Mouse (Mus musculus) layer of hippocampus, postnatal 25 days (tissue): ENCODE data around the gene Shisa6. TPM values are rescaled to one million over a fixed set of nuclear protein-coding genes. Genes with fewer than 3 reads are reported as not detected.

Experiments
- DNase-seq, 2 experiments: peaks; one replicate each; pipeline ENCODE4 v3.0.0; 2022; ENCODE audit warnings: mixed read lengths in 2 of 2, low spot score in 1 of 2; ENCODE audit errors: extremely low spot score in 1 of 2
- total RNA-seq, 2 experiments: library from RNA; stranded (reverse); gene quantifications; 2 replicates each; pipeline ENCODE4 v1.2.3; 2021

Gene Shisa6
- 100 to 1,000 TPM; 132 to 180 TPM for total RNA-seq

DNA sequence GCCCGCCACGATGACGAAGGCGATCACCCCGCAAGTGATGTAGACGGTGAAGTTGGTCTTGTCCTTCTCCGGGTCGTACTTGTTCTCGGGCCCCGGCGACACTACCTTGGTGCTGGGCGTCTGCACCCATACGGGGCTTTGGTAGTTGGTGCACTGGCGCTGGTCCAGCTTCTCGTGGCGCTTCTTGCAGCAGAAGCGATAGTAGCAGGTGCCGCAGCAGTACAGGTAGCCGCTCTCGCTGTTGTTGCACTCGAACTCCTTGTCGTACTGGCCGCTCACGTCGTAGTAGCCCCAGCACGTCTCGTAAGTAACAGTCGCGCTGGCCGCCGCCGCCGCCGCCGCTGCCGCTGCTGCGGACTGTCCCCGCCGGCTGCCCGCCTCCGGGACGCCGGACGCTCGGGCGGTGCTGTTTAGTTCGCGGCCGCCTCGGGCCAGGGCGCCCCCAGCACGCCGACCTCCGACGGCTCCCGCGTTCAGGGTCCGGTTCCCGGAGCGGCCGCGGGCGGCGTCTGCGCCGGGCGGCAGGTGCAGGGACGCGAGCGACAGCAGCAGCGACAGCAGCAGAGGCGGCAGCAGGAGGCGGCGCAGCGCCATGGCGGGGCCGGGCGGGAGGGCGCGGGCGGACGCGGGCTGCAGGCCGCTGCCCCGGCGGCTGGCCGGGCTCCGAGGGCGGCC lies at the start of gene Shisa6:
Shisa6 (minus strand) TSS at position 594 of the 675 bp plus-strand sequence.
- DNase-seq, result peak in 1 of 2 experiments; percentile 60

DNA sequence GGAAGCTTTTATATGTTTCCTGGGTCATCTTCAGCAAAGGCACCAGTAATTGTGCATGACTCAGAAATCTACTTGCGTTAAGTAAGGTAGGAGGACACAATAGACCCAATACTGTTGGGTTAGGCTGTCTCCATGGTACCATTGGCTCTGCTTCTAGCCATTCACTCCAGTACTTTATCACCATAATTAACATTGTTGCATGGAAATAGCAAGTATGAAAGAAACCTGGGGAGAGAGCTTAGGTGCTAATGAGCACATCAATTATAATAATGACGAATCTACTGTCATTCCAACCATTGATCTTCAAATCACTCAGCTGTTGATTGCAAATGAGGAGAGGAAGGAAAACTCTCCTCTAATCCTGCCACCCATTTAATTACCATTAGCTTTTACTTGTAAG lies 48.1 kb upstream of the Shisa6 start:
- DNase-seq, result no peak

DNA sequence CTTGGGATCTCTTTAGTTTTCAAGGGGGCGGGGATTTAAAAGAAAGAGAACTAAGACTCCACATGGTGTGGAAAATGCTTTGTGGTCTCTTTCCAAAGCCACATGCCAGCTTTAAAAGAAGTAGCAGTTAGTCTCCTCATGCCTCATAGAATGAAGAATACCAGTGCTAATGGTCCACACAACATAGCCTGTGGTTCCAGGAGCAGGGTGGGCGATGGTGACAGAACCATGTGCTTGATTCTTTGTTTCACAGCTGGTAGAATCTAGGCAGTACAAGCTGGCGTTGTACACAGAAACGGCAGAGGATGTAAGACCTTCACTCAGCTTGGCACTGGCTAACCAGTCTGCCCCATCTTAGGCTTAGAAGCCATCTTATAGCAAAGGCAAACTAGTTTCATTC lies 43.3 kb upstream of the Shisa6 start:
- no peak for DNase-seq

DNA sequence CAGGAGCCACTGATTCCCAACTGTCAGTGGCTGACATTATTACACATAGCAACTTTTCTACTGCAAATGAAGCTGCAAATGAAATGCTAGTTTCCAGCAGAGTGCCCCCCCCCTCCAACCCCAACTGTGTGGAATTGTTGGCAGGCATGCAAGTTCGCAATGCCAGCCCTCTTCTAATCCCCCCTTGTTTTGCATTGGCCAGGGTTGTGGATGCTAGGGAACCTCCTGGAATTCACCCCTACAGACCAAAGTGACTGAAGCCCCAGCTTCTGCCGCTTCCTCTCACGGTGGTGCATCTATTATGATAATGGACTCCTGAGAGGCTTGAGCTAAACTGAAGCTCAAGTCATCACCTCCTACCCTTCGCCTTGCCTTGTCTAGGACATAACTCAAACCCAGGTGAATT lies 42.6 kb upstream of the Shisa6 start:
- no peak for DNase-seq

DNA sequence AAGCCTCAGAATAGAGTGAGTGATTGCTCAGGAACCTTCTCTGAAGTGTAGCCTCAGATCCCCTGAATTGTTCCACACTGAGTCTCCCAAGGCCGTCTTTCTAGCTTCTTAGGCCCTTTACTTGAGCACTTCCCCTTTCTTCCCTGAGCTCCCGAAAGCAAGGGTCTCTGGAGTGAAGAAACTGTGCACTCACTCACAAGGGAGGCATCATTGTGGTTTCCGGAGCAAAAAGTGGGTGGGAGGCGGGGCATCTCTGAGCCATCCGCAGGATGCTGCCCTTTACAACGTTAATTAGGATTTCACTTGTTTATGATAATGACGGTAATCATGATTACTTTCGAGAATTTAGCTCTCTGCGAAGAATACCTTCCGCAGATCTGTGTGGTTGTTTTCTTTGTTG lies 41.6 kb upstream of the Shisa6 start:
- no peak for DNase-seq

DNA sequence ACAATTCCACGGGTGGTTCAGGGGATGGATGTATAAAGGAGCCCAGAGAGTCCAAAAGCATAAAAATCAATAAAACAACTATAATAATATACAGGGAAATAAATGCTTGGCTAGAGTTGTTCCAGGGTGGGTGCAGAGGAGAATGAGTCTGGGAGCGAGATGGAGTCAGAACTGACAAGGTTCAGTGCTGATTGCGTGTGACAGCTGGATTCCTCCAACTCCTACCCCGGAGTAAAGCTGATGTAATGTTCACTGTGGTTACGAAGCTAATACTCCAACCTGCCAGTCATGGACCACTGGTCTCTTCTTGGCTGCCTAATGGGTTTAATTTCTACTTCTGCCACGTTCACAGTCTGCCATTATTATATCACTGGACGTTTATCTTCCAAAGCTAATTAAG lies 36.5 kb upstream of the Shisa6 start:
- DNase-seq, result no peak

DNA sequence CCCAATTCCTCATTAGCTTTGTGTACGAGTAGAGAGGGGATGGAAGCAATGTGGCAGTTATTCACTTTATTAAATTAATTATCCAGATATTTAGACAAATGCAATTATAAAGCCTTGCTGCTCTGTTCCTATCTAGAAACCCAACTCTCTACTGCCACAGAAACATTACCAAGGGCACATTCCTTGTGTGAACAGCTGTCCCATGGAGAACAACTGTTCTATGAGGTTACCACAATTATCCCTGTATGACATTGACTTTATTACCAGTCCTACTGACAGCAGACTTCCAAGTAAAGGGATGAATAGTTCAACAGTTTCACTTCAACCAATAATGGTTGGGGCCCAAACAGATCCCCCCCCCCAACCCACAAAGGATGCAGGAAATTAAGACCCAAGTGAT lies 12.1 kb upstream of the Shisa6 start:
- no peak for DNase-seq

DNA sequence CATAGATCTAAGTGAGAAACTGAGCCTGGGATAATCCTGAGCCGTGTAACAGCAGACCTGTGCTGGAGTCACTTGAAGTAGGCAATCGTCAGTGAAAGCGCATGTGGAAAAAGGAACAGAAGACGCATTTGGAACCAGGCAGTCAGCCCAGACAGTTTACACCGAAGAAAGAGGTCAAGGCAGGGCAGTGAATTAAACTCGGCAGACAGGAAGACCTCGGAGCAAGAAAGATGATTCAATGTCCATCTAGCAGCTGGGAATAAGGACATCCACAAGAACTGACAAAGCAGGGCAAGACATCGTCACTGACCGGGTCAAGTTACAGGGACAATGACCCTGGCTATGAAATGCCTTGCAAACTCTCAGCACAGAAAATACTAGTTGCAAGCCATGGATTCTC lies 10.1 kb upstream of the Shisa6 start:
- DNase-seq, result no peak

DNA sequence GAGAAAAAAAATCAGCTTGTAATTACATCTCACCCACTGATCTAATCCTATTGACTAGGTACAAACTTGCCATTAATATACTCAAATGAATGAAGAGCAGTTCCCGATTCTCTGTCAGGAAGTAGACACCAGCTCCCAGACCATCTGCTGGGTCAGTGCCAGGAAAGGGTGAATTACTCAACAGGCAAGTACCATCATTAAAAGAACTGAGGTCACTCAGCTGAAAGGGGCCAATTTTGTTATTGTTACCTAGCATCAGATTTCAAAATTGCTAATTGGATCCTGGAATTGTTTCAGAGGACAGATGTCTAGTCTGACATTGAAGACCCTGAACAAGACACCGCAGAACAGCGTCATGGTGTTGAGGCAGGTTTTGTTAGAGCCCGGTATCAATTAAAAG lies 9.4 kb upstream of the Shisa6 start:
- no peak for DNase-seq

DNA sequence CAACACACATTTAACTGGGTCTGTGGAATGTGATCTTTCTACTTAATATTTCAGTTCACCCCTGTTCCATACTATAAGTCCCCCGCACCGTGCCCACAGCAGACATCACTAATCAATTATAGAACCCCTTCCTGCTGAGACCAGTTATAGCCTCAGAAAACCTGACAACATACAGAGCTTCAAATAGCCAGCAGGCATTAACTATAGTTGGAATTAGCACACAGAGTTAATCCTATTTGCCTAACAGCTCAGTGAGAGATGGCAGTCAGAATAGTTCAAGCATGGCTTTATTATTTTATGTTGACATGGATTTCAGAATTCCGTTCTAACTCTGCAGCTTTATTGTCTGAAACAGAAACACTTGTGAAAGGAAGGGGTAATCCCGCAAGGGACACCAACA lies 8.5 kb upstream of the Shisa6 start:
- no peak for DNase-seq

DNA sequence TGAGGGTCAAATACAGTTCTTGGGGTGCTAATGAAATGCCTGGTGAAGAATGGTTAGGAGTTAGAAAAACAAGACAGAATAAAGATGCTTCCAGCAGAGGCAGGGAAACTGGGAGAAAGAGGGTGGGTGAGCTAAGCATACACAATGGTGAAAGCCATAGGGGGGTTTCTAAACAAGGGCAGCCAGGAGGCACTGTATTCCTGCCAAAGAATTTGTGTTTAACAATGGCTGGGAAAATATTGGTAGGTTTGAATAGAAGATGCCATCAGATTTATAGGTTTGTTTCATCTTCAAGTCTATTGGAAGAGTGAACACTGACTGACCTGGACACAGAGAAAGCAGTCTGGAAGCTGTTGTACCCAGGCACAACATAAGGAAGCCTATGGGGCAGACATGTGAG lies 2.4 kb upstream of the Shisa6 start:
- DNase-seq, result no peak

DNA sequence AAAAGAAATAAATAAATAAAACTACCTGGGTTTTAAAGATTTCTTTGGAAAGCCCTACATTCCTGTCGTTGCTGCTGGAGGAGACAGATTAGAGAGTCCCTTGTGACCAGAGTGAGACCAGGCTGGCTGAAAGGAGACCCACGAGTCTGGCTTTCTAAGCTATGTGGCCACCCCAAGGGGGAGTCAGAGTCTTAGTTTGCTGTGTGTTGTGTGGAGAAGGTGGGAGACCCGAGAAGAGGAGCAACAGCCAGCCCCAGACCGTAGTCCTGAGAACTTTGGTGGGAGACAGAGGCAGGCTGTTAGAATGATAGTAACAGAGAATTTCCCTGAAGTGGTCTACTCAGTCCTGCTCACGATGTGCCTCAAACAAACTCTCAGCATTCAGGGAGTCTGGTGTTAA lies 1.6 kb upstream of the Shisa6 start:
- DNase-seq, result peak in 1 of 2 experiments; percentile 28

DNA sequence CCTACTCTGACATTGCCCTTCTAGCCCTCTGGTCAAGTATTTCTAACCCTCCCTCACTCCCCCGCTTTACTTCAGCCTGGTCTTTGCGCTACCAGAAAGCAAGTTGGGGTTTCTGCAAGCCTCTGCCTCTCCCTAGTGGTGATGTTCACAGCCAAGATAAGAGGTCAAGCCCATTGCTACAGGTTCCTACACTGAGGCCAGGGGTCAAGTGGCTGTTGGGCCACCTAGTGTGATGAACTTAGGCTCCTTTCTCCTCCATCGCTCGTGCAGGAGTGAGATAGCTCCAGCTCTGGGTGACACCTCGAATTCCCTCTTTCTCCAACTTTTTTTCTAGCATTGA lies 1.2 kb upstream of the Shisa6 start:
- DNase-seq, result no peak

DNA sequence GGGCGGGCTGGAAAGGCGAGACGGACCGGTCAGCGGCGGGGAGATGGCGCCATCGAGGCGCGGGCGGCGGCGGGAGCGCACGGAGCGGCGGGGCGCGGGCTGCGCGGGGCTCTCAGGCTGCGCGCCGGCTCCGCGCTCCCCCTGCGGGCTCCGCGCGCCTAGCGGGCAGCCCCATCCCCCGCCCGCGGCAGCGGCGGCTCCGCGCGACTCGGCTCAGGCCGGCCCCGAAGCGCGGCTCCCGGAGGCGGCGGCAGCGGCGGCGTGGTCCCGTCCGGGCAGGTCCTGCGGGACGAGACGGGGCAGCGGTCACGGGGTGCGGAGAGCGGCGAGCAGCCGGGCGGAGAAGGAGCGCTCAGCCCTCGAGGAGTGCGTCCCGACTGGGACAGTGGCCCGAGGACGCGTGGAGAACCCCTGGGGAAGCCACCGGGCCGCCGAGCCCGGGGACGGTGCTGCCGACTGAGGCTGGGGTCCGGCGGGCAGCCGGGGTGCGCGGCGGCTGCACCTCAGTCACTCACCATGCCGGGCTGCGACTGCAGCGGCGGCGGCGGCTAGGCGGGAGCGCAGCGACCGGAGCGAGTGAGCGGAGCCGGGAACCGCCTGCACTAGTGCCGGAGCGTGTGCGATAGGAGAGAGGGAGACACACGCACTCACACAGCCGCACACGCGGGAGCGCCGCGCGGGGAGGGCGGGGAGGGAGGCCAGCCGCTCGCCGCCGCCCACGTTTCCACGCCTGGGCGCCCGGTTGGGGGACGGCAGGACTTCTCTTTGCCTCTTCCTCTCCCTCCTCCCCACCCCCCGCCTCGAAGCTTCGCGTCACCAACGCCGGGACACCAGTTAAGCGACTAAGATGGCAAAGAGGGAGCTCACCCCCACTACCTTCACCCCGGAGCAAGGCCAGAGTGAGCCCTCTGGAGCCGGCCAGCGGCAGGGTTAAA lies 549 bp upstream of the Shisa6 start:
- peak; percentile 31 to 56 for DNase-seq

DNA sequence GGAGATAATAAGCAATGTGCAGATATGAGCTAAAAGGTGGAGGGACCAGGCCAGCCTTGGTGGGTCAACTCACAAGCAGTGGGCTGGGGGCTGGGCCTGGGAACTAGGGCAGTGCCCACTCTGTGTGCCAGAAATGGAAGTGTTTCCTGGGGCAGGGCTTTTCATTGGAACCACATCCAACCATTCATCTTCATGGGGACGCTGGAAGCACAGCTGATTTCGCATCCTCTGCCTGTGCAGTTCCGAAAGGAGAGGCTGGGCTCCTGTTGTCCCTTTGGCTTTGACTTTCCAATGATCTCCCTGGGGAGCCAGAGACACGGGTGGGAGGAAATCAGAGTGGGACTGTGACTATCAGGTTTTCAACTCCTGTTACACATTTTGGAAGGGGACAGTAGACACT lies 1.5 kb downstream of the Shisa6 start:
- no peak for DNase-seq

DNA sequence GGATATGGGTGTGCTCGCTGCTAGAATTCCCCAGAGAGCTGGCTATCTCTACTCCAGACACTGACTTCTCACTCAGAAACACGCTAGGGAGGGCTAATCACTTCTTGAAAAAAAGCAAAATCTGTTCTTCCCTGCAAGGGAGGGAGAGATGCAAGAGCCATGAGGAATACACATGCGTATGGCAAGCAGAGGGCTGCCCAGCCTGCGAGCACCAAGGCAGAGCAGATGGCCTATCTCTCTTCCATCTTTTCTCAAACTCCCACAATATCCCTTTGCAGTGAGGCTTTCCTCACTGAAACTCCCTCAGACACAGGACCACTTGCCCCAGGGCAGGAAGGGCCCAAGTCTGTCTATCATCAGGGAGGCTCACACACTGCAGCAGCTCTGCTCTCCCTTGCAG lies 3.4 kb downstream of the Shisa6 start:
- no peak for DNase-seq

DNA sequence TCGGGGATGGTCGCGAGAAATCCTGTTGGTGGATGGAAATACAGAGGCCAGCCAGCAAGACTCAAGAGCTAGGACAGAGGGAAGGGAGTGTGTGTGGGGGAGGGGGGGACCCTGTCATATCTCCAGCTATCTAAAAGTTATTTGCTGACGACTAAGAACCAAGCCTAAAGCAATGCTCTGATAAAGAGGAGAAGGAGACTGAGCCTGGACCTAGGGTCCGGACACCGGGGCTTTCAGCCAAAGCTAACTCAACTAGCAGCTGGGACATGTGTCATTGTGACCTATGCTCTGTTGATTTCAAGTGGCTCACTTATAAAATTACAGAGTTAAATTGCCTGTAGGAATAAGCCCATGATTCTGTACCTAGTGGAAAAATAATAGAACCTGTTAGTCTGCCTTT lies 6.4 kb downstream of the Shisa6 start:
- no peak for DNase-seq

DNA sequence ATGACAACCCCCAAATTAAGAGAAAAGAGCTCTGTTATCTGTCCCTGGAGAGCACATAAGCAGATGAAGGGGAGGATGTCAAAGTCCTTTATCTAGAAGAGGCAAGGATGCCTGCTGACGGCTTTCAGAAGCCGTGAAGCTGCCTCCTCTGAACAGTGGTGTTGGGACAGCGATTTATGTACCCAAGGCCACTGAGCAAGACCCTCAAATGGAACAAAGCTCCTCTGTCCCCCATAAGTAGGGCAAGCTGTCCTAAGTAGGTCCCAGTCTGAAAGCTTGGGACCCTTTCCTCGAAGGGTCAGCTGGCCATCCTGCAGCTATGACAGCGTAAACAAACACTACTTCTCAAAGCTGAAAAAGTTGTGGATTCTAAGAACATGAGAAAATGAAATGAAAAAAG lies 11.4 kb downstream of the Shisa6 start:
- DNase-seq, result no peak

DNA sequence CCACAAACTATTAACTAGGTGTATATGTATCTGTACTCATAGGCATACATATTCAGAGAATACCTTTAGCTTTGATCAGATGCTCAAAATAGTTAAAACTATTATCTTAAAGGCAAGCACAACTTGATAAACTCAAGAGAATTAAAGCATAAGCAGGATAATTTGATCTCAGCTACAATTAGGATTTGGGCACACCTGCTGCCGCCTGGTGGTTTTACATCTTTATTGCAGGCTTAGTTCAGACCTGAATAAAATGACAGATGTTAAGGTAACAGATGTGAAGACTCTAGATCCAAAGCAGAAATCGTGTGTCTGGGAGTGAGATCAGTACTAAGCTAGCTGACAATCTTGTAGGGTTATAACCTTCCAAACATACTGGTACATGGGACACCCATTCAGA lies 24.8 kb downstream of the Shisa6 start:
- no peak for DNase-seq

DNA sequence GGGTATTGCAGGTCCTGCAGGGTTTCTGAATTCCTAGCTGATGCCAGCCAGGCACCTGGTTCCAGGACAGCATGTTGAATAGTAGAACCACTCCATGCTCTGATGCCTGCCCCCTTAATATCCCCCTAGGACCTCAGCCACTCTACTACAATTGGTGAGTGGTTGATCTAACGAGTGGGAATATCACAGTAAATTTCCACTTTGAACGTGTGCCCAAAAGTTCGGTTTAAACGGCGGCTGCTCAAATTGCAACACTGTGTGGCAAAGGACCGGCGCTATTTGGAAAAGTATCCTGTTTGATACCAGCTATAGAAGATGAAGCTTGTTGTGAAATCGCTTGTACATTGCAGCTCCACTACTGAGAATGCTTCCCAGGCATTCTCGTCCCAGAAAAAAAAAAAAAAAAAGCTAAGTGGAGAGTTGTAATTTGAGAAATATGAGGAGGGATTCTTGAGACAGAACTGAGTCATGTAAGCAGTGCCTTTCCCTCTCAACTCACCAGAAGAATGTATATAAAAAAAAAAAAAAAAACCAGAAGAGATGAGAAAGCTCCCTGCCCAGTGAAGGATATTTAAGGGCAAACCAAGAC lies 26.8 kb downstream of the Shisa6 start:
- DNase-seq, result no peak

DNA sequence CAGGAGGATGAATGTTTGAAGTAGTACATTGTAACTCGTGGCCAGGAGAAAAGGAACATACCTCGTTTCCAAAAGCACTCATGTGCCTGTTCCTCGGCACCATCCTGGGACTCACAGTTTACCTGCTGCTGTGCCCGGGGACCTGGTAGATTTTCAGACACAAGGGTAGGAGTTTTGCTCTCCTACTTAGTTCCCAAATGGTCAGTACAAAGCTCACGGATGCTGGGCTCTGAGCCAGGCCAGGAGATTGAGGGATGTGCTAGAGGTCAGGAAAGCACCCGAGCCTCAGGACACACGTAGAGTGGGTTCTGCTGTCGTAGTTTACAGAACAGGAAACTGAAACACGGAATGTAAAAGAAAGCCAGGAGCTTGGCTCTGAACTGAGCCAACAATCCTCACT lies 29.5 kb downstream of the Shisa6 start:
- no peak for DNase-seq

DNA sequence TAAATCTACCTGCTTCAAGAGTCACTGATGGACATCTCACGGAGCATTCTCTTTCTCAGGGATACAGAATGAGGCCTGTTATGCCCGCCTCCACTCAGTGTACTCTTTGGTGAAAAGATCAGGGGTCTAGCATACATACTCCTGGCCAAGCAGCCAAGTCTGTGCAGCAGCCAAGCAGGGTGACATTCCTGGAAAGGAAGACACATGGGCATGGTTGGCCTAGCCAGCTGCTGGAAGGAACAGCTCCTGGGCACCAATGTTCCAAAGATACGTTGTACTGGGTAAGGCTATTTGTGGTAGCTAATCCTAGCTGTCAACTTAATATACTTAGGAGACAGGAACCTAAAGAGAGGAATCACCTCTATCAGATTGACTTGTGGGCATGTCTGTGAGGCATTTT lies 31.4 kb downstream of the Shisa6 start:
- DNase-seq, result no peak
